Mouse (Mus musculus) kidney, postnatal 4 days (tissue): ENCODE data around the gene Dlat.

Source experiments
- DNase-seq, 2 experiments: peaks; one replicate each; pipeline ENCODE4 v3.0.0; 2021; ENCODE audit warnings: mixed read lengths in 2 of 2

The Dlat gene

GRCm38 (mm10) chr9:50659392-50660217, at the start of gene Dlat:
Dlat (minus strand) TSS chr9:50659780.
- peak; percentile 86 to 93 for DNase-seq

GRCm38 (mm10) chr9:50709108-50709507, 49.5 kb upstream of the Dlat start:
- peak; percentile 66 for DNase-seq

GRCm38 (mm10) chr9:50704907-50705306, 45.3 kb upstream of the Dlat start:
- DNase-seq, result no peak

GRCm38 (mm10) chr9:50700921-50701691, 41.5 kb upstream of the Dlat start:
- peak; percentile 56 to 67 for DNase-seq

GRCm38 (mm10) chr9:50698418-50699409, 39.1 kb upstream of the Dlat start:
- peak; percentile 41 to 57 for DNase-seq

GRCm38 (mm10) chr9:50697706-50698041, 38.1 kb upstream of the Dlat start:
- peak; percentile 75 to 81 for DNase-seq

- DNase-seq, result no peak
Observed at GRCm38 (mm10) chr9:50696851-50697705, 37.5 kb upstream of the Dlat start.

GRCm38 (mm10) chr9:50695153-50695552, 35.6 kb upstream of the Dlat start:
- no peak for DNase-seq

- peak; percentile 76 to 87 for DNase-seq
Observed at GRCm38 (mm10) chr9:50693631-50694030, 34.1 kb upstream of the Dlat start.

- peak; percentile 17 to 47 for DNase-seq
Observed at GRCm38 (mm10) chr9:50692626-50693580, 33.3 kb upstream of the Dlat start.

GRCm38 (mm10) chr9:50686866-50687652, 27.5 kb upstream of the Dlat start:
- DNase-seq, result no peak

GRCm38 (mm10) chr9:50681727-50682126, 22.1 kb upstream of the Dlat start:
- no peak for DNase-seq

GRCm38 (mm10) chr9:50679406-50679805, 19.8 kb upstream of the Dlat start:
- no peak for DNase-seq

GRCm38 (mm10) chr9:50674771-50675170, 15.2 kb upstream of the Dlat start:
- no peak for DNase-seq

- peak; percentile 80 to 82 for DNase-seq
Observed at GRCm38 (mm10) chr9:50670690-50671089, 11.1 kb upstream of the Dlat start.

- DNase-seq, result no peak
Observed at GRCm38 (mm10) chr9:50667579-50668498, 8.3 kb upstream of the Dlat start.

GRCm38 (mm10) chr9:50666442-50666841, 6.9 kb upstream of the Dlat start:
- no peak for DNase-seq

- DNase-seq, result no peak
Observed at GRCm38 (mm10) chr9:50664826-50665225, 5.2 kb upstream of the Dlat start.

GRCm38 (mm10) chr9:50660431-50660830, 851 bp upstream of the Dlat start:
- DNase-seq, result peak; percentile 31 to 53
